Mouse (Mus musculus) large intestine, adult 2 months (tissue): ENCODE results near the gene Rpl18a. TPM values are rescaled to one million over a fixed set of nuclear protein-coding genes. Genes with fewer than 3 reads are reported as not detected.

ENCODE experiments used
- DNase-seq: peaks from one replicate; pipeline ENCODE4 v3.0.0-alpha.2; 2012; ENCODE audit warnings: low read depth, low spot score
- WGBS: fragments of 180-500 bp; shearing (Covaris S2); methylation state at CpG from one replicate; pipeline ENCODE4 v1.1.7; 2018; 5-methylcytosine and 5-hydroxymethylcytosine counted together
- polyA plus RNA-seq: library from polyadenylated mRNA; depleted of rRNA; stranded (reverse); fragments of >200 nt; gene quantifications from 2 replicates; pipeline ENCODE4 v1.2.3, GENCODE M21; 2012

The Rpl18a gene
- polyA plus RNA-seq, 1 experiment, result 3,697 TPM

GRCm38 (mm10) chr8:70887669-70888068 lies 9.5 kb downstream of the Rpl18a start:
- WGBS, result 8% methylated on average over 18 of the region's 18 CpGs

GRCm38 (mm10) chr8:70885612-70886011 lies 11.6 kb downstream of the Rpl18a start:
- no peak for DNase-seq
- whole genome bisulfite sequencing, result 16% methylated on average over 12 of the region's 12 CpGs

More at GRCm38 (mm10) chr8:70887669-70888068, 9.5 kb downstream of the Rpl18a start:
- no peak for DNase-seq

- WGBS, result 82% methylated on average over 10 of the region's 10 CpGs
Observed at GRCm38 (mm10) chr8:70884683-70885082, 12.5 kb downstream of the Rpl18a start.

GRCm38 (mm10) chr8:70884186-70884585 lies 13.0 kb downstream of the Rpl18a start:
- DNase-seq, result no peak
- 76% methylated on average over 4 of the region's 4 CpGs for WGBS

More at GRCm38 (mm10) chr8:70884683-70885082, 12.5 kb downstream of the Rpl18a start:
- DNase-seq, result no peak

- WGBS, result 33% methylated on average over 11 of the region's 11 CpGs
Observed at GRCm38 (mm10) chr8:70880546-70880945, 16.7 kb downstream of the Rpl18a start.

GRCm38 (mm10) chr8:70880126-70880525 lies 17.1 kb downstream of the Rpl18a start:
- no peak for DNase-seq
- 3% methylated on average over 4 of the region's 4 CpGs for WGBS

More at GRCm38 (mm10) chr8:70880546-70880945, 16.7 kb downstream of the Rpl18a start:
- DNase-seq, result no peak

GRCm38 (mm10) chr8:70879500-70879899 lies 17.7 kb downstream of the Rpl18a start:
- 73% methylated on average over 4 of the region's 4 CpGs for WGBS
- no peak for DNase-seq

- WGBS, result 26% methylated on average over 2 of the region's 2 CpGs
- no peak for DNase-seq
Observed at GRCm38 (mm10) chr8:70878178-70878577, 19.0 kb downstream of the Rpl18a start.

GRCm38 (mm10) chr8:70876382-70876781 lies 20.8 kb downstream of the Rpl18a start:
- WGBS, result 29% methylated on average over 4 of the region's 4 CpGs

GRCm38 (mm10) chr8:70874441-70874840 lies 22.8 kb downstream of the Rpl18a start:
- 88% methylated on average over 13 of the region's 13 CpGs for WGBS
- no peak for DNase-seq

More at GRCm38 (mm10) chr8:70876382-70876781, 20.8 kb downstream of the Rpl18a start:
- DNase-seq, result no peak

- 2% methylated on average over 46 of the region's 46 CpGs for WGBS
- DNase-seq, result no peak
Observed at GRCm38 (mm10) chr8:70873364-70873985, 23.7 kb downstream of the Rpl18a start, which contains the start of gene Ccdc124. Ccdc124 (minus strand) TSS chr8:70873935.

GRCm38 (mm10) chr8:70872643-70873363 lies 24.4 kb downstream of the Rpl18a start:
- DNase-seq, result no peak
- 2% methylated on average over 31 of the region's 31 CpGs for WGBS

- no peak for DNase-seq
- 84% methylated on average over 5 of the region's 5 CpGs for WGBS
Observed at GRCm38 (mm10) chr8:70871195-70871807, 25.9 kb downstream of the Rpl18a start.

- DNase-seq, result no peak
- 45% methylated on average over 16 of the region's 16 CpGs for WGBS
Observed at GRCm38 (mm10) chr8:70869601-70870041, 27.6 kb downstream of the Rpl18a start.

GRCm38 (mm10) chr8:70869199-70869571 lies 28.0 kb downstream of the Rpl18a start:
- no peak for DNase-seq
- WGBS, result 56% methylated on average over 5 of the region's 5 CpGs

GRCm38 (mm10) chr8:70868559-70869198 lies 28.5 kb downstream of the Rpl18a start:
- WGBS, result 42% methylated on average over 40 of the region's 40 CpGs
- no peak for DNase-seq

- WGBS, result 82% methylated on average over 7 of the region's 7 CpGs
- DNase-seq, result no peak
Observed at GRCm38 (mm10) chr8:70866566-70866965, 30.6 kb downstream of the Rpl18a start.

GRCm38 (mm10) chr8:70866001-70866520 lies 31.2 kb downstream of the Rpl18a start:
- DNase-seq, result no peak
- 4% methylated on average over 12 of the region's 12 CpGs for WGBS

- DNase-seq, result peak; percentile 99
- under 1% methylated on average over 46 of the region's 46 CpGs for WGBS
Observed at GRCm38 (mm10) chr8:70865350-70866000, 31.7 kb downstream of the Rpl18a start.
